Mouse (Mus musculus) megakaryocyte progenitor cell, adult 5-6 weeks (primary cell): ENCODE measurements around the gene Ovca2. TPM values are rescaled to one million over a fixed set of nuclear protein-coding genes. Genes with fewer than 3 reads are reported as not detected.

Experiments
- ATAC-seq: replicated peaks from 2 replicates; pipeline ENCODE4 v1.8.0; 2016; ENCODE audit warnings: mild to moderate bottlenecking, moderate TSS enrichment, inconsistent platforms; ENCODE audit not compliant: poor library complexity
- total RNA-seq, 2 experiments: library from RNA; stranded (forward) in 1 of 2; stranded (reverse) in 1 of 2; fragments of 157-497, 149-512 nt in 1 of 2; fragments of 200-1000 nt in 1 of 2; gene quantifications; 2 replicates each; pipeline versions ENCODE4 v1.2.3 to v1.2.4; 2015 to 2017

Gene Ovca2
- total RNA-seq (2015) (20.8 and 26.3 TPM in 2 replicates), total RNA-seq (2017) (14.5 and 16.5 TPM in 2 replicates)

DNA sequence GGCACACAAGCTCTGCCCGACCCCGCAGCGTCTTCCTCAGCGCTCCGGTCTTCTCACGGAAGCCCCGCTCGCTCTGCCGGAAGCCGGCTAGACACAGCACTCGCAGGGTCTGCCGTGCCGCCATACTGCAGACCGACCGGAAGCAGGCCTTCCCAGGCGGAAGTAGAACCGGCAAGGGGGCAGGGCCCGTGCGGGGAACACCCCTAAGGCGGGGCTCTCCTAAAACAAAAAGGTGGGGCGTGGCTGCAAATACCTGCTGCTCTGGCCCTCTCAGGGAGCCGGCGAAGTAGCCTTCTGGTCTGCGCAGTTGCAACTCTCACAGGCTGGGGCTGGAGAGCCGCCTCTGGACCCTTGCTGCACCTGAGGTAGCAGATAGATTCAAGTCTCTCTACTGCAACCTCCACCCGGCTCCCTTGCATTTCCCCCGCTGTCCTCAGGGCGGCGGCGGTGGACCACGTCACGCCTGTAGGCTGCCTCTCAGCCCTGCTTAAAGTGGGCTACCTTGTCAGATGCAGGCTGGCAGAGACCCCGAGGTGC is at the start of gene Ovca2:
Gene Ovca2 (minus strand): TSS at position 164 of the 537 bp plus-strand sequence.
- peak; percentile 96 for ATAC-seq

DNA sequence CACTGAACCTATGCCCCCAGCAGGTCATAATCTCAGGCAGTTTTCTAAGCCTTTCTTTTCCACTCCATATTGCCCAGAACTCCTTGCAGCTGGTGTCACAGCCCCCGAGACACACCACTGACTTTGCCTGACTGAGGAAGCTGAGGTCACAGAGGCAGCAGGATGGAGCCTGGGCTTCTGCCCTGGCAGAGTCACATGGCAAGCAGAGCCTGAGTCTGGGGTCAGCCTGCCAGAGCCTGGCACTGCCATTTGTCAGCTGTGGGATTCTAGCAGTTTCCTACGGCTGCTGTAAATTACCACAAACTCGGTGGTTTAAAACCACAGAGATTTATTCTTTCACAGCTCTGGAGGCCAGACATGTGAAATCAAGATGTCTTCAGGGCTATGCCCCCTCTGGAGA is 49.0 kb upstream of the Ovca2 start:
- ATAC-seq = peak; percentile 64

- ATAC-seq = no peak
These were observed 46.2 kb upstream of the Ovca2 start for GRCm38 (mm10) chr11:75224835-75225234.

DNA sequence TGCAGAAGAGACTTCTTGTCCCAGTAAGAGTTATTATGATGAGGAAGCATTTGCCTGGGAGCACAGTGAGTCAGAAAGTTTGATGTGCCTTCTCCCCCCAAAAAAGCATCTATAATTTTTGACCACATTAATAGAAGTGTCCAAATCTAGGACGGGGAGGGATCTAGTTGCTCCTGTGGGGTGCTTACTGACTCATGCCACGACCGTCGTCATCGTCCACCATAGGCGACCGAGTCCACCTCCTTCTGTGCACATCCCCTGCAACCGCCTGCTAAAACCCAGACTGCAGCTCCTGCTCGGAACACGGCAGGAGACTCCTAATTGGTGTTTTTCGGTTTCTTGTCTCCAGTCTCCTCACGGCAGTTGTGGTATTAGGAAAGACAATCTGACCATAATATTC is 45.4 kb upstream of the Ovca2 start:
- no peak for ATAC-seq

DNA sequence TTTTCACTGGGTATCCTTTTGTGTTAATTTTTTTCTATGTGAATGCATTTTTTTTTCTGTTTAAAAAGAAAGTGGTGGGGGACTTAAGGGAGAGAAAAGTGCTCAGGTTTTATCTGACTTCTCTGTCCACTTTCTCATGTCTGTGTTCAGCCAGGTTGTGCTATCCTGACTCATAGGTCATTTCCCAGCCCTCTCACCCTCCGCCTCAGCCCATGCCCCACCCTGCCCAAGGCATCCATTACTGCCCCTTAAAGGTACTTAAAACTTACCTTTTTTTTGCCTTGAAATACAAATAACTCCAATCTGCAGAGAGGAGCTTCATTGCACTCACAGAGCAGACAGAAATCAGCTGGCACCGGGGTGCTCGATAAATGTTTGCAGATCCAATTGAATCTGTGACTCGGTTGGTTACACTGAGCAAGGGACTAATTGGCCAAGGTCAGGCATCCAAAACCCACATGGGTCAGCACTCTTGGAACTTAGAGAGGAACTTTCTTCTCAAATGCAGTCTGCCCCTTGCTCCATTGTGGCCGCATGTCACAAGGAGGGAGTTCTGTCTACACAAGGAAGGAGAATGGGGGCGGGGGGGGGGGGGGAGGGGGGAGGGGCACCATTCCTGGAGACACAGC is 42.0 kb upstream of the Ovca2 start:
- no peak for ATAC-seq

DNA sequence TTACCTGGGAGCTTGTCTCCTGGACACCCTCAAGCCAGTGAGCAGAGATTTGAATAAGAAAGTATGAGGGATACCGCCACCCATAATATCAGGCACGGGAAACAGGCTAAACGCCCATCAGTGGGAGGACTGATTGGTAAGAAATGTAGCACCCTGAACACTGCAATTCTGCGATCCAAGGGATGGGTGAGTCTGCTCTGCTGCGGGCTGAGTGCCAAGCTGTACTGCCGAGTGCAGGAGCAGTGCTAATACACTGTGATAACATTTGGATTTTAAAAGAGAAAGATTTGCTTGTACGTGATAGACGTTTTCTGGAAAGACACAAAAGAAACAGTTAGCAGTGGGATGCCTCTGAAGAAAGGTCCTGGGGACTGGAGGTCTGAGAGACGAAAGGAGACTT is 41.5 kb upstream of the Ovca2 start:
- ATAC-seq = no peak

GRCm38 (mm10) chr11:75214081-75214950 is 35.7 kb upstream of the Ovca2 start:
- ATAC-seq = no peak

DNA sequence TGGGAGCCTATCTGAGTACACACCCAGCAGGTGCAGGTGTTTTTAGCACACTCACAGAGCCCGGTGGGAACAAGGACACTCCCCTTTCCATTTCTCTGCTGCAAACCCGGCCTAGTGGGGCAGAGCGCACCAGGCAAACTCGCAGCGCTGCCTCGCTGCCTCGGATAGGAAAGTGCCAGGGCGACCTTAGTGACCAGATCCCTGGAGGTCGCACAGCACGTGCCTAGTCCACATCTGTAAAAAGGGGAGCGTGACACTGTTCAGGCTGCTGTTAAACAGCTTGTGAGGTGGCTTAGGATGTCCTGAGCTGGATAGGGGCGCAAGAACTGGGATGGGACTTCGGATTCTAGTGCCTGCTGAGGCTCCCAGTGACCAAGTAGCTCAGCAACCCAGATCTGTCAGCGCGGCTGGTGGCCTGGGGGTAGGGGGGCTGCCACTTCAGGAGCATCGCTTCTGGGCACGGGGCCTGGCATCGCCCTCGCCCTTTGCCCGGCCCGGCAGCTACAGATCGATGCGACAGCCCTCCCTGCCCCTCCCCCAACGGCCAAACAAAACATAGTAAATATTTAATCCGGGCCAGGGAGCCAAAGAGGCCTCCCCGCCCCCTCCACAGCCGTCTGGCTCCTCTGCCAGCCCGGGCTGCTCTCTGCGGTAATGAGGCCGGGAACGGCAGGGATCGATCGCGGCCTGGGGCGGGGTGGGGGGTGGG is 34.9 kb upstream of the Ovca2 start:
- ATAC-seq = no peak

DNA sequence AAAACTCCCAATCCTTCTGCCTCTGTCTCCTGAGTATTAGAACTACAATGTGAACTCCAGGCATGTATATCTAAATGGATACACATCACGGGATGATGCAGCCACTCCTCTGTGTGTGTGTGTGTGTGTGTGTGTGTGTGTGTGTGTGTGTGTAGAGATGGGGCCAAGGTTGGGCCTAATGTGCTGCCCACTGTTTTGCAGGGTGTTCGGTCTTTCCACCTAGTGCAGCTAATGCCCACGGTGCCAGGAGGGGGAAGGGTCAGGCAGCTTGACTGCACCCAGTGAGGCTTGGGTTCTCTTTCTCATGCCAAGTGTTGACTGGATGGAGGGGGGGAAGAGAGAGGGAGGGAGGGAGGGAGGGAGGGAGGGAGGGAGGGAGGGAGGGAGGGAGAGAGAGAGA is 34.2 kb upstream of the Ovca2 start:
- ATAC-seq = no peak

- ATAC-seq = no peak
These were observed 33.5 kb upstream of the Ovca2 start for GRCm38 (mm10) chr11:75212031-75212667.

DNA sequence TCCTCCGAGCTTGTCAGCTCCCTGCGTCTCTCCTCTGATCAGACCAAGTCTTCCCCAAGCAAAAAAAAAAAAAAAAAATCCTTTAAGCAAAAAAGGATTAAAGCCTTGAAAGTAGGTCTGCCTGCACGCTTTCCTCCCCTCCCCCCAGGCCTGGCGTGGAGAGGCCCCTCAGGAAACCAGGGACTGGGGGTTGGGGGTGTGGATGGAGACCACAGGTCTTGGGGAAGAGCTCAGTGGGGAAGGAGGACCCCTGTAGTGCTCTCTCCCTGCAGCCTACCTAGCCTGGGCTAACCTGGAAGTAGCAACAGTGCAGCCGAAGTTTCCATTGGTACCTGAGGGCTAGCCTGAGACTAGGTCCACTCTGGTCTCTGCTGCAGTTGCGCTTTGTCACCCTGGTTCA is 32.1 kb upstream of the Ovca2 start:
- no peak for ATAC-seq

DNA sequence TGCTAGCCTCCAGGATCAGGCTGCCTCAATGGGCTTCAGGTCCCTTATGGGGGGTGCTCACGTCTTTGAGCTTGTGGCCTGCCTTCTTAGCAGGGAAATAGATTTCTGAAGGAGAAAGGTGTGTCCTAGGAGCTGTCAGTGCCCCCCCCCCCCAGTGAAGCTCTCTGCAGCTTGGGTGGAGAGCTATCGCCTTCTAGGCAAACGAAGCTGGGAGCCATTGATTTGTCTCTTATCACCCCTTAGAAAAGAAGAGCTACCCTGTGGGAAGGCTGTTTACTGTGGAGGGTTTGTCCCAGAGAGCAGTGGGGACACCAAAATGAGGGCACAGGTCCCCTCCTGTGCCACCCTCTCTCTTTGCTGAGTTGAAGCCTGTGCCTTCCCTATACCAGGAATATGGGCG is 31.5 kb upstream of the Ovca2 start:
- ATAC-seq = peak; percentile 23; the same call in 1 of the 2 replicates

GRCm38 (mm10) chr11:75209363-75209762 is 30.7 kb upstream of the Ovca2 start:
- ATAC-seq = peak; percentile 44

GRCm38 (mm10) chr11:75206347-75206746 is 27.7 kb upstream of the Ovca2 start:
- ATAC-seq = no peak

DNA sequence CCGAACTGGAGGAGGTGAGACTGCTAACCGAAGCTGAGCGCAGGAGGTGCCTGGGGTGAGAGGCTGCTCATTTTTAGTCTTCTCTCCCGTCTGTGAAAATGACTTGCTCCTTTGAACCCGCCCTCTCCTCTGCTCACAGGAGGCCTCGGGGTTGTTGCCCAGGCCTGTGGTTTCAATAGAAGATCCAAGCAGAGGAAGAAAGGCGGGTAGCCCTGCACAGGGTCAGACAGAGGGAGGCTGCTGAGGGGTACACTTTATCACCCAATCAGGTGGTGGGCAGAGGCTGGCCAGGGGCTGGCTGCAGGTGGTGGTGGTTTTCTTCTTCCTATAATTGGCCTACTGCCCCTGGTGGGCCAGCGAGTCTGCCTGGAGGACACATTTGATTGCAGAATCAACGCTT is 25.8 kb upstream of the Ovca2 start:
- peak; percentile 32; the same call in 1 of the 2 replicates for ATAC-seq

- ATAC-seq = no peak
These were observed 25.3 kb upstream of the Ovca2 start for GRCm38 (mm10) chr11:75203926-75204325.

- ATAC-seq = no peak
These were observed 23.1 kb upstream of the Ovca2 start for GRCm38 (mm10) chr11:75201721-75202120.

DNA sequence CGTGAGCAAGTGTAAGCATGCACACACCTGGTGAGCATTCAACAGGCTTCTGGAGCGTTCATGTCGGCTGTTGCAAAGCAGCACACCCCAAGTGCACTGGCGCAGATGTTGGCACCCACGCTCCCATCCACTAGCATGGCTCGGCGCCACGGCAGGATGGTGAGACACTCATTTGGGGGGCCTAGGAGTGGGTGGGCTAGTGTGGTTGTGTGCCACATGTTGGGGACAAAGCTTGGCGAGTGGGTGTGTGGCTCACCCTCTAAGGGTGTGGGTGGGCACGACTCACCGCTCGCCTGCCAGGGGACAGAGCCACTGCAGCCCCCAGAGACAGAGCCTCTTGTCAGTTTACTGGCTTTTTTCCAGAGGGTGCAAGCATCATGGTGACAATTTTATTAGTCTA is 22.3 kb upstream of the Ovca2 start:
- no peak for ATAC-seq

DNA sequence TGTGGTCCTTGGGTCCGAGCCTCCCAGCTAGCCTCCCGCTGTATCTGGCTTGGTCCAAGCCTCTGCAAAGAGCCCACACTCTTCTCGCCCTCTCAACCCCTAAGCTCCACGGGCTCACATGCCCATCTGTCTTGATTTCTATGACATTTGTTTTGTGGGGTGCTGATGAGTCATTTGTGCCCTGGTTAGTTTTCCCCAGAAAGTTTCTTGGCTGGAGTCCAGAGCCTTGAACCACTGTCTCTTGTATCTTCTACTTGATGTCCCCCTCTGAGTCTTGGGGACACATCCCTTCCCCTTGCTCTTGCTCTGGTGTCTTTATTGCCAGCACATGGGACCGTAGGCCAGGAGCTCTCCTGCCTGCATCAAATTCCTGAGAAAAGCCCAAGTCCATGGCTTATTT is 21.3 kb upstream of the Ovca2 start:
- no peak for ATAC-seq

GRCm38 (mm10) chr11:75198792-75199191 is 20.2 kb upstream of the Ovca2 start:
- ATAC-seq = no peak

GRCm38 (mm10) chr11:75197956-75198355 is 19.3 kb upstream of the Ovca2 start:
- ATAC-seq = peak; percentile 67
